Mouse (Mus musculus): Measurements from ENCODE around the gene Sh3bp5l.
"Not testable (repeated sequence)": the region's sequence is repeated elsewhere in the genome, so short reads cannot be mapped to it uniquely, and the experiment has no call there.

The Sh3bp5l gene

GRCm38 (mm10) chr11:58366191-58366590 lies 35.7 kb downstream of the Sh3bp5l start:
- ATAC-seq (ENCODE audit: insufficient number of reproducible peaks, low FRiP score, low TSS enrichment) = not testable (repeated sequence)

- no peak for ATAC-seq (ENCODE audit: insufficient number of reproducible peaks, low FRiP score, low TSS enrichment)
These were observed 46.7 kb downstream of the Sh3bp5l start for GRCm38 (mm10) chr11:58377273-58377672.

- ATAC-seq (ENCODE audit: insufficient number of reproducible peaks, low FRiP score, low TSS enrichment) = no peak
These were observed 47.2 kb downstream of the Sh3bp5l start for GRCm38 (mm10) chr11:58377686-58378085.

GRCm38 (mm10) chr11:58378763-58379278 lies 48.3 kb downstream of the Sh3bp5l start, which contains the start of gene Lypd8:
Gene Lypd8 (plus strand): TSS chr11:58379043.
- ATAC-seq (ENCODE audit: insufficient number of reproducible peaks, low FRiP score, low TSS enrichment) = no peak

- no peak for ATAC-seq (ENCODE audit: insufficient number of reproducible peaks, low FRiP score, low TSS enrichment)
These were observed 49.0 kb downstream of the Sh3bp5l start for GRCm38 (mm10) chr11:58379516-58379915.

- no peak for ATAC-seq (ENCODE audit: insufficient number of reproducible peaks, low FRiP score, low TSS enrichment)
These were observed 51.9 kb downstream of the Sh3bp5l start for GRCm38 (mm10) chr11:58382471-58382870.
